Mouse (Mus musculus) right cerebral cortex, adult 2 months (tissue): ENCODE results near the gene Zswim8.

Source experiments
- DNase-seq, 2 experiments: peaks; one replicate each; pipeline ENCODE4 v3.0.0; 2021 to 2022; ENCODE audit warnings: low spot score in 2 of 2

Zswim8 gene

DNA sequence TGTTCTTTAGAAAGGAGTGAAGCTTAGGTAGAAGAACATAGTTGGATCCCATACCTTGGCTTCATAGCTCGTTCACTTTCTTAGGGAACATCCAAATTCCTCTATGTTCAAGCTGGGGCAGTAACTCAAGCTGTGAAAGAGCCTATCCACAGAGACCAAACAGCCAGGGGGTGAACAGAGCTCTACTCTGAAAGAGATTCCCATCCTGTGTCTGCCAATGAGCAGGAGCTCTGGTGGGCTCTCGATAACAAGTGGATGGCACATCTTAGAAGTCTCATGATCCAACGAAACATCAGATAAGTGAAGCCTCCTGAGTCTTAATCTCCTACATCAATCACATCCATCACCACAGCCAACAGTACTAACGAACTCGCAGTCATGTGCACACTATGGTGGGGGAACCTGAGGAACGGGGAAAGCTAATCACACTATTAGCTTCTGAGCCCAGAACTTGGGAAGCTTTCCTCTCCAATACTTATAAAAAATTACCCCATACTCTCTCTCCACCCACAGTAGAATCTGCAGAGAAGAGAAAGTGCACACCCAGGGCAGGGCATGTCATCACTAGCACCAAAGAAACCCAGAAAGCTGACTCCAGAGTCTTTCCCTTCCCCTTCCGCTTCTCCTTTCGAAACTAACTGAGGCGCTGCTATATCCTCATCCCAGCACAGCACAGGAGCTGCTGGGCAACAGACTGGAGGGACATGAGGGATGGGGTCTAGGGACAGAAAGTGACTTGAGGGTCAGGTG, 23.7 kb downstream of the Zswim8 start:
- no peak for DNase-seq

DNA sequence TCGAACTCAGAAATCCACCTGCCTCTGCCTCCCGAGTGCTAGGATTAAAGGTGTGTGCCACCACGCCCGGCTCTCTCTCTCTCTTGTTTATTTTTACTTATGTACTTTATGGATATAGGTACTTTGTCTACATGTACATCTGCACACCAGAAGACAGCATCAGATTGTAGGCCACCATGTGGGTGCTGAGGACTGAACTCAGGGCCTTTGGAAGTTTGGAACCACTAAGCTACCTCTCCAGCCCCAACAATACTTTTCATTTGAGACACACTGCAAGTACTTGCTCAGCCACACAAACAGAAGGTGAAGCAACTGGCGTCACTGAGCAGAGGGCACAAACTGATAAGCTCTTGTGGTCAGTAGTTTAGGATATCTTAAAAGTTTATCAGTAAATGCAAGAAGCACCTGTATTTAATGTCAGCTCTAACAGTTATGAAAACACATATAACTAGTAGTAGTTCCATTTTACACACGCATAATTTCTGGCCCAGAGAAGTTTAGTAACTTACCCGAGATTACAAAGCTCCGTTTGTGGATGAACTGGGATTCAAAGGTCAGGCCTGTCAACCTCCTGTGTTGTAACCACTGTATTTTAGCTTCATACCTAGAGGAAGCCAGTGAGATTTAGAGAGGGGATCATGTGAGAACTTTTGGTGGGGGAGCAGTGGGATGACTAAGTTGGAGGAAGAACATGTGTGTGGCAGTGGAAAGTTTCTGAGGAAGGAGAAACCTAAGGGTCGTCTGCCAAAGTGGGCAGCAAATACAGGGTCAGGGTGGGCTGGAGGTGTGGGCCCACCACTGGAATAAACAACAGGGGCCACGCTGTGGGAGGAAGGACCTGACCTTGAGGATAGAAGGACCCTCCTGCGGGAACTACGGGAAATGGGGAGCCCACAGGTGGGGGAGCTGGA, 25.9 kb downstream of the Zswim8 start:
- DNase-seq = no peak

DNA sequence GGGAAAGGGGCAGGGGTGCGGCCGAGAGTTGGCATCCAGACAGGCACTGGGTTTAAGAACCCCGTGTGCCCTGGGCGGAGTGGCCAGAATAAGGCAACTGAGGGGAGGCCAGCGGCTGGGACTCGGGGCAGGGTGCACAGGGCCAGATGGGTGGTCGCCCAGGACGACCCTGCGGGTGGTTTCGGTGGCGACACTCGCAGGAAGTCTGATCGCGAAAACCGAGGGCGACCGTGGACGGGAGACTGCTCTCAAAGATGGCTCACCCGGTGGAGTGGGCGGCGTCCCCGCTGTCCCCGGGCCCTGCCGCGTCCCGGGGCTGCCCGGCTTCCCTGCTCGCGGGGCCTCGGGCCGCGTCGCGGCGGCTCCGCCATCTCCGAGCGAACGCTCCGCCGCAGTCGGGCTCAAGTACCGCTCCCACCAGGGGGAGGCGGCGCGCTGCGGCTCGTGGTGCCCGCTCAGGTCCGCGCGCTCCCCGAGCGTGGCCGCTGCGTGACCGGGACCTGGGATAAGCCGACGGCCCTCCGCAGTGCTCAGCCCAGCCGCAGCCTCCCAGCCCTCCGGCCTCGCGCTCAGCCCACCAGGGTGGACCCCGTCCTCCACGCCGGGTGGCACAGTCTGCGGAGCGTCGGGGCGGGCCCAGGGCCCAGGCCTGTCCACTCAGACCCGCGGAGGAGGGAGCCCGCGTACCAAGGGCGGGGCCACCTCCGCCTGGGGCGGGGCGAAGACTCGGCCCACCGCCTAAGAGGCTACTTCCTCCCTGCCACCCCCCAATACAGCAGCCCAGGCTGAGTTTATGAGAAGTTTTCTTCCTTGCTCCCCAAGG, 26.8 kb downstream of the Zswim8 start, which contains the start of gene Ndst2:
TSS of gene Ndst2 (minus strand) at position 611 of the 823 bp plus-strand sequence.
- DNase-seq = peak; percentile 72 to 85

DNA sequence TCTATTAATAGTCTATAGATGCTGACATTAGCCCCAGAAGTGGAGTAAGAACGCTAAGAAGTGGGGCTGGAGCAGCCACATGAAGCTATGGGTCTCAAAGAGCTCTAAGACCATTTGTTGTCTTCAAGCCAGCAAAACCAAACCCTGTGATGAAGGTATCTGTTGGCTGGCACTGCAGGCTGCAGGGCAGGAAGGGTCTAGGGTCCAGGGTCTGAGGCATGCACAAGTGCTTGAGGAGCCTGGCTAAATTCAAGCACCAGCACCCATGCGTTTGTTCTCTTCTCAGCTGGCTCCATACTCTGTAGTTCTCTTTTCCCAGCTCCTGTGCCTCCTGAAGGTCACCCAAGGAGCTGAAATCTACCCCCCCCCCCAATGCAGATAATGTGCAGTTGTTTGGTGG, 27.7 kb downstream of the Zswim8 start:
- DNase-seq = no peak

DNA sequence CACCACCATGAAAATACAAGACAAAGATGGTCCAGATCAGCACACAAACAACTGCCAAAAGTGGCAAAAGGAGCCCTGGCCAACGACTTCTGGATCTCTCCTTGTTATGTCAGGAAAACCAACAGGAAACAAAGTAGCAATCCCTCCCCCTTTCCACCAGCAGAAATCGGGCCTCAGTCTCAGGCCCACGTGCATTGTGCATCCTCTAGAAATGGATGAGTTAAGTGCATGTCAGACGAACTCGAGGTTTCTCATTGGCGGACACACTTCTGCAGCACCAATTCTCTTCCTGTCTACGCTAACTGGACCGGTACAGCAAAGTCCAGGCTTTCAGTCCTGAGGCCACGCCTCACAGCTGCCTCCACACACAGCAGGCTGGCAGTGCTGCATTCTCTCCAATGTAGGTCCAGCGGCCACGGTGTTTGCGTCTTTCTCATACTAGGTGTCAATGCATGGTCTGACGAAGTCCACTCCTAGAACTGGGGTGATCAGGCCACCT, 28.6 kb downstream of the Zswim8 start:
- no peak for DNase-seq

DNA sequence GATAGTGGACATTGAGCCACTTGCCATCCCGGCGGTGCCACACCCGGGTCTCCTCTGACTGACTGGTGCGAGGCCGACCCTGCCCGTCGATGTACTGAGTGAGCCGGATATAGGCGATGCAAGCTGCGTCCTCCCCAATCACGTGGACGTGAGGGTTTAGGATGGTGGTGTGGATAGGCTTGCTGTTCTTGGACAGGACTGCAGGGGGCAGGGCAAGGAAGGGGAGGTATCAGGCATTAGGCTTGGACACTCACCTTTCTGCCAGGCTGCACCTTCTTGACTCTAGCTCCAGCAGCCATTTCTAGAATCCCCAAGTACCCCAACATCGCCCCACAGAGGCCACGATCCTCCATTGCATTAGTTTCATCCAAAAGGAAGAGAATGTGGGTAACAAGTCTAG, 30.0 kb downstream of the Zswim8 start:
- peak in 1 of 2 experiments; percentile 45 for DNase-seq

DNA sequence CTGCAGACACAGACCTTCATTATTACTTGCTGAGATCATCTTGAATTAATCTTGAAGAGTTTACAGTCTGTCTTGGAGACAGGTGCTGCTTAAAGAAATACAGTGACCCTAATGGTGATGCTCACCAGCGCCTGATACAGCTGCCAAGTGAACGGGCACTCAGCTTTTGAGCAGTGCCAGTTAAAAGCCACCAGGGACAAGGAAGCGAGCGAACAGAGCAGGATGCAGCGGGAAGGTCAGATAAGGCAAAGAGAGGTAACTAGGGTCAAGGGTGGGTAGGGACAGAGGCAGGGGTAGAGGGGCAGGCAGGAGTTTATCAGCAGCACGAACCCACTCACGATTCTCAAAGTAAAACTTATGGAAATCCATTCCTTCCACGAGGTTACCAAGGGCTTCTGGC, 31.2 kb downstream of the Zswim8 start:
- no peak for DNase-seq

DNA sequence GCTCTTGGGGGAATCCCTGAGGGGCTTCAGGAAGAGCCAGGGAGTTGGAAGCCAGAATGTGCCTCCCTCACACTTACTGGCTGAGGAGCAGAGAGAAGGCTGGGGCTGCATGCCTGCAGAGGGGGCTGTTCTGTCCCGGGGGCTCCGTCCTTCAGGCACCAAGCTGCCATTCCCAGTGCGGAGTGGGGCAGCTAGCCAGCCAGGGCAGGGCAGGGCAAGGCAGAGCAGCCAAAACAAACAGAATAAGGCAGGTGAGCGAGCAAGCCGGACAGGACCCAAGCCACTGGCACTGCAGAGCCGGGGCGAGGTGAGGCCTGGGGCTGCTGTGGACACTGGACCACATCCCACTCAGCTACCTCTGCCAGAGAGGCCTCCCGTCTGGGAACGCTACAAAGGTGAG, 33.9 kb downstream of the Zswim8 start:
- no peak for DNase-seq

DNA sequence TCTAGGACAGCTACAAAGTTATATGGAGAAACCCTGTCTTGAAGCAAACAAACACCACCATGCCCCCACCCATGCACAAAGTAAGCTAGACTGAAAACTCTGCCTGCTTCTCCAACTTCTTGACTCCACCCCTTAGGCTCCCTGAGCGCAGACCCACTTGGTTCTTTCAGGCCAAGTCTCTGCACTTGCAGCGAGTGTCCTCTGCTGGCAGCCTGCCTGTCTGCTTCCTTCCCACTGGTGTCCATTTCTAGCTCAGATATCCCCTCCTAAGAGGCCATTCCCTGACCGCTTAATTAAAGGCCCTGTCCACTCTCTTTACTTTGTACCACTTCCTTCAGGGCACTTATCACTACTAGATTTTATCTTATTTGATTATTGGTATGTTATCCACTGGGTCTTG, 36.3 kb downstream of the Zswim8 start:
- DNase-seq = no peak

DNA sequence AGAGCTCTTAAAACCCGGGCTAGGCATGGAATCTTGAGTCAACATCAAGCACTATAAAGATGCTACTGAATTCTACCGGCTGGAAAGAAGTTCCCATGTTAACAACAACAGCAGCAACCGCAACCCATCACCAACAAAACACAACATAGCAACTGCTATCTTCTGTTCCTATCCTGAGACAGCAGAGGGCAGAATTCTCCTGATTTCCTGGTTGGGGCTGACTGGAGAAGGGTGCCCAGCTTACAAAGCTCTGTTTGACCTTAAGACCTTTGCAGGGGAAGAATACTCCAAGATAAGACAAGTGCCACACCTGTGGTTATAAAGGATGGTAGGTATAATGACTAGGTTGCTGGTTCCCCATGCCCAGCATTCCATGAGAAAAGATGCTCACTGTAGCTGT, 39.6 kb downstream of the Zswim8 start:
- no peak for DNase-seq

DNA sequence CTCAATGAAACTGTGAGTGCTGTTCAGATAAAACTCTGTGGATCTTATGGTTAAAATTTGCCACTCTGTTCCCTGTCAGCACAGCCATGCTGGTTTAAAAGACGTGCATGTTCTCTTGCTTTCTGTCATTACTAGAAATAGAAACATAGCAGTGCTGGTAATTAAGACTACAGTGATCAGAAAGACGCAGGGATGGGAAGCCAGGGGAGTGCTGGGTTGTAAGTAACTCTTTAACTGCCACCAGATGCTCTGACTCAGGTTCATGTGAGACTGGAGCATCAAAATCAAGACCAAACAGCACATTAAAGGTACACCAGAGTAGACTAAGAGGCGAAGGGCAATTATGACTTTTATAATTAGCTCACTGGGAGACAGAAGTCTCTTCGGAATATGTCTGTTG, 41.0 kb downstream of the Zswim8 start:
- DNase-seq = no peak

DNA sequence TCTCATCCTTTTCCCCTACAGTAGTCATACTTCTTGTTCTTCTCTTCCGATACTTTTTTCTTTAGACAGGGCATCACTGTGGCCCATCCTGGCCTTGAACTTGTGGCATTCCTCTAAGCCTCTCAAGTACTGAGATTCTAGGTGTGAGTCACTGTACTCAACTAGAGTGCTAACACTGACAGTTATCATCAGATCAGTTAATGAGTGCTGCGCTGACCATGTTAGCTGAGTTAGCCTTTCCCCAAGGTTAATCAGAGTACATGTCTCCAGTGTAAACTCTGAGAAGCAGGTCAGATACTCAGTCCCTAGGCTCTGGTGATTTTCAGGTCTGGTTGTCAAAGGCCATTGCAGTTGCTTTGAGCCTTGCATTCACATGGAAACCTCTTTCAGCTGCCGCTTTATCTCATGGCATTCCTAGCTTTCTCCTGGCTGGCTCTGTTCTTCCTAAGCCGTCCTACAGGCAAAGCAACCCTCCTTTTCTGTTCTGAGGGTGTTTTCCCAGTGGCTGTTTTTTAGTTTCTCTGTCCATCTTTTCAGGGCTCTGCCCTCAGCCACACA, 42.2 kb downstream of the Zswim8 start:
- DNase-seq = no peak

DNA sequence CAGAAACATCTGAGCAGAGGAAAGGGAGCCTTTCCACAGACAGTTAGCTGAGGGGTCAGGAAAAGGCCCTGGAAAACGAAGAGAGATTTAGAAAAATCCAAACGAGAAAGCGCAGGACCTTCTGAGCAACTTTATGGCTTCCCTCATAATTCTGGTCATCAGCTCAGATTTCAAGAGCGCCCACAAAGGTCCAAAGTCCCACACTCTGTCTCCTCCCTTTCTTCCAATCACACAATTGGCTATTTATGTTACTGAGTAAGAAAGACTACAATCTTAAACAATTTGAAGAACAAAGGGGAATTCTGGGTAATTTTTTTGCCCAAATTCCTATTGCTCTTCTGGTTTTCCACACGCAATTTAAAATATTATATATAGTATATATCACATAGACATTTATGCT, 43.2 kb downstream of the Zswim8 start:
- DNase-seq = no peak

DNA sequence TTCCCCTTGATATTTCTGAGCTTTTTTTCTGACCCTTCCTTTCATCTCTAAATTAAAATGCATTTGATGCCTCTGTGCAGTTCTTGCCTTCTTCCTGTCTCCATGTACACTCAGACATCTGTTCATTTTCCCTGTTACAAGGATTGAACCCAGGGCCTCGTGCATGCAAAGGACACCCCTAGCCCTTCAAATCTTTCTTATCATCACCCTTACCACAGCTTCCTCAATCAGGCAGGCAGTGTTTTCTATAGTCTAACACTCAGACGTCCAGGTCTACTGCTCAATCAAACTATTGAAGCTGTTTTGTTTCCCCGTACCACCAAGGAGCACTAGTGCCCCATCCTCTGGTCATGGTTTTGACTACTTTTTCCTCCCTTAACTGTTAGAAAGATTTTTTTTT, 46.4 kb downstream of the Zswim8 start:
- DNase-seq = no peak

DNA sequence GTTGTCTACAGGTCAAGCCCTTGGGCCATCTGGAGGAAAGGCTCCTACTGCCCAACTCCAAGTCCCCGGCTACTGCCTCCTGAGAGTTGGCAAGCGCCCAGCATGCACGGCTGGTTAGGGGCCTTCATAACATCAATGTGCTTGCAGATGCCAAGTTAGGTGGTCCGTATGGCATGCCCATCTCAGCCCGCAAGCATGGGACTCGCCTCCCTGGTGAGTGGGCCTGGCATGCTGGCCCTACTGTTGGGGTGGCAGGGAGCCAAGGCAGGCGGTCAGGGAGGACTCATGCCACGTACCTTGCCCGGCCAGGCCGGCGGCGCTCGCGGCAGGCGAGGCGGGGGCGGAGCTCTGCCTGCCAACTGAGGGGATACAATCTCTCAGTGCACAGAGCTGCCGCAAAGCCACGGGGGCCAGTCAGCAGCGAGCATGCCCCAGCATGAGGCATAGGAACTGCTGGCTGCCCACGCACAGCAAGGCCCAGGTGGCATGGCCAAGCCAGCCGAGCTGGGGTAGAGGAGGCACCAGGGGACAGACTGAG, 50.1 kb downstream of the Zswim8 start:
- no peak for DNase-seq

DNA sequence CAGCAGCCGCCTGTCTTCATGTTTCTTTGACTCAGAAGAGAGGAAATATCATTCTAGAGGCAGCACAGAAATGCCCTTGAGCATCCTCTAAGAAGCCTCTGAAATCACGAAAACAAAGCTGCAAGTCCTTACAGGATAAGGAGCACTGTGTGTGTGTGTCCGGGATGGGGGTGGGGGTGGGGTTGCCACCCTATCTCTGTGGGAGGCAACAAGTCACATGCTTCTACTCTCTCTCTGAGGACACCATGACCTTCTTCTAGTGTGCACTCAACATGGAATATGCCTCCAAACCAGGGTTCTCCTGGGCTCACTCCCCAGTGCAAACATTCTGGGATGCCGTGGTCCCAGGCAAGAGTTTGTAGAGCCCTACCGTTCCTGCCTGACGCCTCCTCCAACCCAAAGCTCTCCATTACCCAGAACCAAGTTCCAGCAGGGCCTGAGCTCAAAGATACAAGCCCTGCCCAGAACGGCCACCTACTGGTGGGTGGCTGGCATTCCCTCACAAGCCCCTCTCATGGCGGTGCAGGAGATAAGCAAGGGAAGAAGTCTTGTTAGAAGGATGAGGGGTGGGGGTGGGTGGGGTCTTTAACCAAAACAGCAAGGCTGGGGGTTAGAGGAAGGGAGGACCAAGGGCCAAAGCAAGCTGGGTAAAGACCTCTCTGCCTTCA, 51.5 kb downstream of the Zswim8 start:
- no peak for DNase-seq

DNA sequence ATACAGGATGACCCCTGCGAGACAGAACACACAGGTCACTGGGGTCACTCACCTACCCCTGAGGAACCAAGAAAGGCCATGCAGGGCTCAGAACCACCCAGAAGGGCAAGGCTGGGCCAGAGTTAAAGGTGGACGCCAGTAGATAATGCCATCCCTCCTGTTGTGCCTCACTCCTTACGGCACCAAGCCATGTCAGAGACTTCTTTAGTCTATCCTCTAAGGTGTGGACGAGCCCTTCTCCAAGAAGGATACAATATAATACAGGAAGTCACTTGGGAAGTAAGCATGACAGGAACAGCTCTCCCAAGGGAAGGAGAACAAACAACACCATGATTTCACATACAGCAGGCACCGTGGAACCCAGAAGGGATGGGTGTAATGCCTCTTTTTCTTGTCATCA, 57.6 kb downstream of the Zswim8 start:
- no peak for DNase-seq

DNA sequence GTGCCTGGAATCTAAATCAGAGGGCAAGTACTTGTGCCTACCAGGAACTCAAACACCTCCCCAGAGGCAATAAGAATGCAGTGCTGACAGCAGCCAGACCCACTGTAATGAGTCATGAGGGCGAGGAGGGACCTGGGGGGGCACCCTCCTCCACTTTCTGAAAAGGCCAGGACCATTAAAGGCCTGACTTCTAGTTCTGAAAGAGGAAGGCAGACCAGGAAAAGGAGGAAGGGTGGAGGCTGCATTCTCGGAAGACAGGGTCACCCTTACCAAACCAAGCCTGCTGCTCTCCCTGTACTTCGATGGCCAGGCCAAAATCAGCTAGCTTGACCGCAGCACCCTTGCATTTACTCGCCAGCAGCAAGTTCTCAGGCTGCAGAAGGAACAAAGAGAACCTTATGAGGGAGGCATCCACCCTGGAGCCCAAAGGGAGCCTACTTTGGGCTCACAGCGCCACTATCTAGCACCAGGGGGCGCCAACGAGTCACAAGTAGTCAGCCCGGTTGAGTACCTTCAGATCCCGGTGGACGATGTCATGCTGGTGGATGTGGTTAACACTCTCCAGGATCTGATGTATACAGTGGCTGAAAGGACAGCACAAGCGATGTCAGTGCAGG, 58.4 kb downstream of the Zswim8 start:
- peak; percentile 92 to 94 for DNase-seq

DNA sequence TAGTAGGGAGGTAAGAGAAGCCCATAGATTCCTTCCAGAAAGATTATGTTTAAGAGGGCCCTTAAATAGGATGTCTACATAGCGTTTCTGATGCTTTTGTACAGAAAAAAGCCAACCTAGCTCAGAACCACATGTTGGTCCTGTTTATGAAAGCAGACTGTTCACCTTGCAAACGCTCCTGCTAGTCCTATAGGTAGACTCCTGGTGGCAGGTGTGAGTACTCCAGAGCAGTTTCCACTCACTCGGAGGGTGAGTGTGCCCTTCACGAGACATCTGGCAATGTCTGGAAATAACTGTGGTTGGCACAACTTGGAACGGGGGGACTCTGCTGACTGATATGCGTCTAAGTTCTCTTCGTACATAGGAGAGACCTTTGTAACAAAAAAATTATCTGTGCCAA, 60.6 kb downstream of the Zswim8 start:
- DNase-seq = no peak

DNA sequence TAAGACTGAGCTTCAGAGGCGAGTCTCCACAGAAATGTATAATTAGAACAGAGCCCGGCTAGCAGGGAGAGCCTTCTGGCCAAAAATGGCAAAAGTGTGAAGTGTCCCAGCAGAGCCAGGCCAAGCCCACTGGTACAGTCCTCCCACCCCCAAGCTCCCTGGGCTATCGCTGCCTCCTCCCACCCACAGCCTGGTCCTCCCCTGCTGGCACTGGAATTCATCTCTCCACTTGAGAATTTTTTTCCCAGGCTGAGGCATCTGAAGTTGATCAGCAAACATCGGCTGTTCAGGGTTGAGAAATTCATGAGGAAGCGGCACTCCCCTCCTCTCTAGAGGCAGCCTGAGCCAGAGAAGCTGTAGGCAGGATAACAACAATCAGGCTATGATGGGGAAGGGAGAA, 61.2 kb downstream of the Zswim8 start:
- no peak for DNase-seq
